Mouse (Mus musculus): Measurements from ENCODE around the gene Fndc1. TPM values are rescaled to one million over a fixed set of nuclear protein-coding genes. Genes with fewer than 3 reads are reported as not detected.

The Fndc1 gene
- polyA plus RNA-seq, 3 experiments from 2014 or later: not detected

DNA sequence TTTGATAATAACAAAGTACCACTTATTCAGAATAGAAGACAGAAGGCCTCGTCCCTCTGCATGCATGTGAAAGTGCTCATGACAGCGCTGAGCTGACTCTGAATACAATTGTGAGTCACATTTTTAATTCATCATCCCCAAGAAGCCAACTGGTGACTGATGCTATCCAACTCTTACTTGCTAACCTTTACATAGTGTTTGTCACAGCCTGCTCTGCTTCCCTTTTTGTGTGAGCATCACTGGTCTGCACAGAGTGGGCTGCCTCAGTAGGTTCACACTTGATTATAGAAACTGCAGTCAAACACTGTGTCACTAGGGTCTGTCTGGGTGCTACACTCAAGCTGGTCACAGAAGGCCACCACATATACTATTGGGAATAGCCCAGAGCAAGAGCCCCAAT, 10.5 kb downstream of the Fndc1 start:
- no peak for ATAC-seq

DNA sequence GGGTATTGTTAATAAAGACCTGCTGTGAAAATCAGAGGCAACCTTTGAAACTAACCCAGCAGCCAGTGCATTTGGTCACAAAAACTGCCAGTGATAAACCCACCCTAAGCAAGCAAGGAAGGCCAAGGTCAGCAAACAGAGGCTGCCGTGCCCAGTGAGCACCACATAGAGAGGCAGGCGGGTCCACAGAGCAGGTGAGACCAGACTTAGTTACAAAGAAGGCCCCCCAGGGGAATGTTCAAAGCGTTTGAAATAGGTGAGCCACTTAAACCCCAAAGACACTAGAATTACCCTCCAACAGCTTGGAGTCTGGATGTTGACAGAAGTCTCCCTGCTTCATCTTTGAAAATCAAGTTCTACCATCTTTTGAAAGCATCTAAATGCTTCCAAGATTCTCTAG, 12.7 kb downstream of the Fndc1 start:
- no peak for ATAC-seq

DNA sequence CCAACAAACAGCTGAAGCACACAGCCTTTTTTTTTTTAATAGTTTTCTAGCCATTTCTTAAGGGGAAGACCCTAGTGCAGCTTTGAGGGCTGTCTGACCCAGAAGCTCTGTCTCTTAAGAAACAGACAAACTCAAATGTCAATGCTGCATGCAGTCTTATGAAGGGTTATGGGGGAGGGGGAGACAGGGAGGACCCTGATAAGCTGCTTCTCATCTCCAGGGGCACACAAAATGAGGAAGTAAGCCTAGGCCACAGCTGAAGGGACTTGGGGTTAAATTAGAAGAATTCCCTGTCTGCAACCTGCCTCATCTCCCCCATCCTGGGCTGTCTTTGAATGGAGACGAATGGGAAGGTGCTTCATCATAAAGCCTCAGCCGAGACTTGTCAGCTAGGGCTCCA, 19.1 kb downstream of the Fndc1 start:
- ATAC-seq: no peak

DNA sequence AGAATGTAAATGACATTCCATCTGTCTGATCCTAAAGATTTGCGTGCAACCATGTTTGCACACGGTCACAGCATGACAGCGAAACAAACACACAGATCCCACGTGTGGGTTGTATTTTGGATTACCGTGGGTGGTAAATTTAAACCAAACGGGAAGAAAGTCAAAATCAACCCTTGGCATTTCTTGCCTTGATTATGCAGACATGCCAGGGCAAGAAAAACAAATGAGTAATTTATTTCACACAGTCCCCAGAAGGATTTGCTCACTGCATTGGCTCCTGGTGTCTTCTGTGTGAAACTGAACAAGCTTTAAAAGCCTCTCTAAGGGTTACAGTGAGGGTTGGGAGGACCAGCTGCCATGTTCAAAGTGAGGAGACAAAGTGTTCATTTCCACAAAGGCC, 22.0 kb downstream of the Fndc1 start:
- no peak for ATAC-seq

DNA sequence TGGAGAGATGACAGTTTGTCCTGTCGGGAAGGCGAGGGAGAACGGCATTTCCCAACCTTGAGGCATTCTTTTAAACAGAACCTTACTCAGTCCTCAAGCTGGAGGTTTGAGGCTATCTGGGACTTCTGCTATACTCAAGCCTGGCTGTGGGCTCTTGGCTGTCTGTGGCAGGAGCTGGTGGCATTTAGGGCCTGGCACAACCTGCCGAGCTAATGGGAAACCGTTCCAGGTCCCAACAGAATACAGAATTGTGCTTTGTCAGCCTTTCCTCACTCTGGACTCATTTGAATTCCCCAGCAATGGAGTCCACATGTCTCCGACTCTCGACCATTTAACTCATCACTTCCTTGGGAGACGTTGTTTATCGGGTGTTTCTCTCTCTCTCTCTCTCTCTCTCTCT, 24.6 kb downstream of the Fndc1 start:
- ATAC-seq: no peak

- ATAC-seq: no peak
These were observed 27.2 kb downstream of the Fndc1 start for GRCm38 (mm10) chr17:7799894-7800293.

DNA sequence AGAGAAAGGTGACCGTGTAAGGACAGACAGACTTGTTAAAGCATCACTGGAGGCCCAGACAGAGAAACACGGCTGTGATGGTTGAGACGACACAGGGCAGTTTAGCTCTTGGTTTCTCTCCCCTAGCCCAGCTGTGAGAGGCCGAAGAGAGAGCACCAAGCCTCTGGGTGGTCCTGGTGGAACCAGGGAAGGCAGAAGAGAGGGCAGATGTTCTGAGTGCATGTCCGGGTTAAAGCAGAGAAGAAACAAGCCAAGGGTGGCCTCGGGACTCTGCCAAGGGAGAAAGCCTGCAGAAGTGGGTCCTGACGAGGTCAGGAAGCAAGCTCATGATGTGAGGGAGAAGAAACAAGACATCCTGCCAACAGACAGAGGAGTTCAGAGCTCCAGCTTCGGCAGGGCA, 31.5 kb downstream of the Fndc1 start:
- no peak for ATAC-seq

GRCm38 (mm10) chr17:7795168-7795567, 31.9 kb downstream of the Fndc1 start:
- no peak for ATAC-seq

GRCm38 (mm10) chr17:7794093-7794492, 33.0 kb downstream of the Fndc1 start:
- ATAC-seq: no peak

- no peak for ATAC-seq
These were observed 36.6 kb downstream of the Fndc1 start for GRCm38 (mm10) chr17:7790512-7790911.

- no peak for ATAC-seq
These were observed 53.0 kb downstream of the Fndc1 start for GRCm38 (mm10) chr17:7774101-7774500.

GRCm38 (mm10) chr17:7759786-7760185, 67.3 kb downstream of the Fndc1 start:
- no peak for ATAC-seq

DNA sequence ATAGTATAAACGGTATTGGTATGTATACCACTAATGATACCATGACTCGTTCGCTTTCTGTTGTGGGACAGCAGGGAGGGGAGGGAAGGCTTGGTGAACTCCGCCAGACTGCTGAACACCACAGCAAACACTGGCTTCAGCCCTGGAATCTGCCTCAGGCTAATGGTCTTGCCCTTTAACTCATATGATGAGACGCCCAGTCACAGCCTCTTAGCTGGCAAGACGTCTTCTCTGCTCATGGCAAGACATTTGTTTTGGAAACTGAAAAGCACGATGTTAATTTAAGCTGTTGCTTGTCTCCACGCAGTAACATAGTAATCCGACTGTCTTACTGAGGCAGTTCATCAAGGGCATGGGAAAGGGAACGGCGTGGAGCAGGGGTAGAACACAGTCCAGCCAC, 72.1 kb downstream of the Fndc1 start:
- no peak for ATAC-seq

DNA sequence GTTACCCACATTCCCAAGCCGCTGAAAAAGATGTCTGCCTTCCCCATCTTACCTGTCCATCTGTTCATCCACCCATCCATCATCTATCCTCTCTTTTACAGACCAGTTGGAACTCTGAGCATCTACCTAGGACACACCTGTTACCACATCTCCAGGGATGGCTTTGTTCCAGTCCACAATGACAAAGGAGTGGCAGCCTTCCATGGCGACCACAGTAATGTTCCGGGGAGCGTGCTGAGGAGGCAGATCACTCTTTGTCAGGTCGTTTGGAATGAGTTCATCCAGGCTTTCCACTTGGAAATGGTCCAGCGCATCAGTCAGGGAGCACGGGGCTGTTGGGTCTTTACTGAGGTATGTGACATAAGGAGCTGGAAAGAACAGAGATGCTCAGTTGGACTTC, 73.7 kb downstream of the Fndc1 start:
- ATAC-seq: no peak

- ATAC-seq: no peak
These were observed 77.9 kb downstream of the Fndc1 start for GRCm38 (mm10) chr17:7749051-7749815.

GRCm38 (mm10) chr17:7746841-7747240, 80.3 kb downstream of the Fndc1 start:
- no peak for ATAC-seq

GRCm38 (mm10) chr17:7744976-7745375, 82.1 kb downstream of the Fndc1 start:
- ATAC-seq: no peak

GRCm38 (mm10) chr17:7740988-7741387, 86.1 kb downstream of the Fndc1 start:
- ATAC-seq: no peak

DNA sequence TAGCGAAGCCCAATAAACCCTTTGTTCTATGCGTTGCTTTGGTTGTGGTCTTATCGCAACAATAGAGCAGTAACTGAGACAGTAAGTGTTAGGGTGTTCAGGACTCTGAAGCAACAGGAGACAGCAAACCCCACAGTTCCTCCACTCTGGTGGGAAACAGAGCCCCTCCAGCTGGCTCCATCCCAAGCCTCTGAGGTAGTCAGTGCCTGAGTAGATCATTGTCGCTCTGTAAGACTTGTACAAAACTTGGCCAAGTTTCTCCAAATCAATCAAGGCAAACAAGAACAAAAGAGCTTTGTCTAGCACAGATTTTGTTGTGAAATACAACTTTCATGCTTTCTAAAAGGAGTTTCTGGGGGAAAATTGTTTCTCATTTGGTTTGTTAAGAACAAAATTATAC, 104.1 kb downstream of the Fndc1 start:
- ATAC-seq: no peak

DNA sequence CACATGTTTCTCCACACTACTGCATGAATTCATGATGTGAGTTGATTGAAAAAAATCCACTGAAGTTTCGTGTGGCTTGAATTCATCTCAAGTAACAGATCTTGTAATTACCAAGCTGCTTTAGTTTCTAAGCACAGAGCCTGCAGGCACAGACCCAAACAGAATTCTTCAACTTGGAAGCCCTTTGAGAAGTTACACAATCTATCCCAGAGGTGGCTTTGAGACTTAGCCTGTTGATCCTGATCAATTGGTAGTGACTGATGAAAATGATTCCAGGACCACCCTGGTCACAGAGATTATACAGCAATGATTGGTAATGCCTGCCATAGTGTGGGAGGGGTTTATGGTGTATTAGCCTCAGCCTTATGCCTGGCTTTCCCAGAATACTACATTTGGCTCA, 108.2 kb downstream of the Fndc1 start:
- ATAC-seq: no peak

GRCm38 (mm10) chr17:7717945-7718344, 109.2 kb downstream of the Fndc1 start:
- ATAC-seq: no peak

- no peak for ATAC-seq
These were observed 114.1 kb downstream of the Fndc1 start for GRCm38 (mm10) chr17:7713020-7713419.

DNA sequence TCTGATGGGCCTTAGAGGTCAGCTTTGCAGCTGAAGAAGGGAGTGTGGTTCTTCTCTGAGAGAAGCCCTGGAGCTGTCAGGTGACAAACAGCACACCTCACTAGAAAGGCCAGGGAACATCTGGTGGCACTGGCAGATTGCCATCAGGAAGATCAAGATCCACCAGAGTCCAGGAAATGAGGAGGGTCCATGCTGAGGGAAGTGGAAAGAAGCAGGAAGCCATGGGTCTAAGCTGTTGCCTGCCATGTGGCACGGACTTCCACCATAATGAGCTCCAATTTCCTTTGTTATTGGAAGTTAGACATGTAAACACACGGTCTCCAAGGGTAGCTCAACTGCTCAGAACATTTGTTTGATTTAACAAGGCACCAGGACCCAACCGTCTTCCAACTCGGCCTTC, 120.0 kb downstream of the Fndc1 start:
- ATAC-seq: no peak

DNA sequence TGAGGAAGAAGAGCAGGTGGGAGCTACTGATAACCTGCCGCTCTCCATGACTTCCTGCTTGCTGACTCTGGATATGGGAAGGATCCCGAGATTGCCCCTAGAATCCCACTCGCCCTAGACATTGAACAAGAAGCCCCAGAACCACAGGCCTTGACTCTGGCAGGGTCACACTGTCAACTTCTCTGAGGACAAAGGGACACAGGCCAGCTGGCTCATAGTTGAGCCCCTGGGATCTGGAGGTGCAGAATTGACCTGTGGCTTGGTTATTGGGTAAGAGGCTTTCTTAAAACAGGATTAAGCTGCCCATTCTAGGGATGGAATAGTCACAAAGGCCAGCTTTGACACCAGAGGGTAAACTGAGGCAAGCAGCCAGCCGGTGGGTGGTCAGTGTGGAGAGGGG, 136.8 kb downstream of the Fndc1 start:
- ATAC-seq: no peak
